Mouse (Mus musculus): ENCODE data around the gene Idnk. TPM values are rescaled to one million over a fixed set of nuclear protein-coding genes. Genes with fewer than 3 reads are reported as not detected.

The Idnk gene
- 10 to 100 TPM; 29.6 to 33.2 TPM for total RNA-seq (2021)
- long read RNA-seq, experiment 1, transcript Idnk-202 (4 exons, 1,462 nt) = major isoform, 22 of 31 reads
- long read RNA-seq, experiment 1, partial matches to known transcripts = 4 of 31 reads
- long read RNA-seq, experiment 1, other reads (novel, unspliced or antisense) = 2 of 31 reads
- long read RNA-seq, experiment 2, transcript Idnk-202 (4 exons, 1,462 nt) = major isoform, 24 of 30 reads
- long read RNA-seq, experiment 2, partial matches to known transcripts = 1 of 30 reads
- long read RNA-seq, experiment 2, other reads (novel, unspliced or antisense) = 4 of 30 reads

GRCm38 (mm10) chr13:58157447-58158098 lies at the start of gene Idnk:
TSS of gene Idnk (plus strand) at chr13:58157649.
- DNase-seq (ENCODE audit: low spot score in 2 of 2) = peak; percentile 85 to 90

GRCm38 (mm10) chr13:58111306-58111705 lies 46.1 kb upstream of the Idnk start:
- peak; percentile 39 to 47 for DNase-seq (ENCODE audit: low spot score in 2 of 2)

GRCm38 (mm10) chr13:58112191-58112590 lies 45.3 kb upstream of the Idnk start:
- peak; percentile 58 for DNase-seq (ENCODE audit: low spot score in 2 of 2)

- no peak for DNase-seq (ENCODE audit: low spot score in 2 of 2)
Measured at GRCm38 (mm10) chr13:58112601-58113041, 44.8 kb upstream of the Idnk start.

GRCm38 (mm10) chr13:58113061-58113900 lies 44.2 kb upstream of the Idnk start, which contains the start of gene Klhl3:
TSS of gene Klhl3 (minus strand) at chr13:58113592.
- peak; percentile 79 to 89 for DNase-seq (ENCODE audit: low spot score in 2 of 2)

GRCm38 (mm10) chr13:58115227-58115626 lies 42.2 kb upstream of the Idnk start:
- no peak for DNase-seq (ENCODE audit: low spot score in 2 of 2)

- DNase-seq (ENCODE audit: low spot score in 2 of 2) = no peak
Measured at GRCm38 (mm10) chr13:58116801-58117200, 40.6 kb upstream of the Idnk start.

GRCm38 (mm10) chr13:58117318-58118017 lies 40.0 kb upstream of the Idnk start:
- peak; percentile 44 to 55 for DNase-seq (ENCODE audit: low spot score in 2 of 2)

GRCm38 (mm10) chr13:58122786-58123297 lies 34.6 kb upstream of the Idnk start:
- no peak for DNase-seq (ENCODE audit: low spot score in 2 of 2)

GRCm38 (mm10) chr13:58123381-58123780 lies 34.1 kb upstream of the Idnk start:
- DNase-seq (ENCODE audit: low spot score in 2 of 2) = no peak

GRCm38 (mm10) chr13:58124278-58124677 lies 33.2 kb upstream of the Idnk start:
- DNase-seq (ENCODE audit: low spot score in 2 of 2) = no peak

GRCm38 (mm10) chr13:58124989-58125388 lies 32.5 kb upstream of the Idnk start:
- no peak for DNase-seq (ENCODE audit: low spot score in 2 of 2)

- DNase-seq (ENCODE audit: low spot score in 2 of 2) = no peak
Measured at GRCm38 (mm10) chr13:58126126-58126525, 31.3 kb upstream of the Idnk start.

- DNase-seq (ENCODE audit: low spot score in 2 of 2) = no peak
Measured at GRCm38 (mm10) chr13:58126862-58127765, 30.3 kb upstream of the Idnk start.

GRCm38 (mm10) chr13:58127766-58128361 lies 29.6 kb upstream of the Idnk start:
- DNase-seq (ENCODE audit: low spot score in 2 of 2) = peak; percentile 45 to 74

- DNase-seq (ENCODE audit: low spot score in 2 of 2) = peak; percentile 91 to 94
Measured at GRCm38 (mm10) chr13:58128396-58128767, 29.1 kb upstream of the Idnk start, which contains the start of gene Hnrnpa0. TSS of gene Hnrnpa0 (minus strand) at chr13:58128556.

GRCm38 (mm10) chr13:58128768-58129671 lies 28.4 kb upstream of the Idnk start:
- peak; percentile 94 to 97 for DNase-seq (ENCODE audit: low spot score in 2 of 2)

- no peak for DNase-seq (ENCODE audit: low spot score in 2 of 2)
Measured at GRCm38 (mm10) chr13:58129687-58130246, 27.7 kb upstream of the Idnk start.
